Mouse (Mus musculus): ENCODE measurements at regions not wholly inside any gene's neighbourhood (a gene's known extent, or its start where the extent isn't known, plus 50 kb on each side); places are given as distances from the start of the nearest gene placed in this dataset.
"Not testable (repeated sequence)": the region's sequence is repeated elsewhere in the genome, so short reads cannot be mapped to it uniquely, and the experiment has no call there.

GRCm38 (mm10) chr16:15368383-15369163, 51.3 kb downstream of the Gm21897 start:
- H3K4me3 ChIP-seq (ENCODE audit: insufficient read depth, low read length): no peak overlapping the region
- H3K27ac ChIP-seq (ENCODE audit: insufficient read depth, low read length): no peak overlapping the region
- TF ChIP-seq POLR2A (IDR thresholded peaks at IDR 0.05; ENCODE audit: low read depth, low read length): no peak
- no peak for TF ChIP-seq CTCF (IDR thresholded peaks at IDR 0.05; ENCODE audit: borderline replicate concordance, insufficient read depth, low read length)
- no peaks in the 10 kb centered on the region for H3K4me1 ChIP-seq (ENCODE audit: control insufficient read depth, insufficient read depth, low read length)

GRCm38 (mm10) chr16:15372844-15373243, 55.6 kb downstream of the Gm21897 start:
- H3K27ac ChIP-seq (ENCODE audit: insufficient read depth, low read length): no peak overlapping the region
- no peaks in the 10 kb centered on the region for H3K4me1 ChIP-seq (ENCODE audit: control insufficient read depth, insufficient read depth, low read length)
- no peak overlapping the region for H3K4me3 ChIP-seq (ENCODE audit: insufficient read depth, low read length)
- TF ChIP-seq POLR2A (IDR thresholded peaks at IDR 0.05; ENCODE audit: low read depth, low read length) (no peak), CTCF (IDR thresholded peaks at IDR 0.05; ENCODE audit: borderline replicate concordance, insufficient read depth, low read length) (no peak)

DNA sequence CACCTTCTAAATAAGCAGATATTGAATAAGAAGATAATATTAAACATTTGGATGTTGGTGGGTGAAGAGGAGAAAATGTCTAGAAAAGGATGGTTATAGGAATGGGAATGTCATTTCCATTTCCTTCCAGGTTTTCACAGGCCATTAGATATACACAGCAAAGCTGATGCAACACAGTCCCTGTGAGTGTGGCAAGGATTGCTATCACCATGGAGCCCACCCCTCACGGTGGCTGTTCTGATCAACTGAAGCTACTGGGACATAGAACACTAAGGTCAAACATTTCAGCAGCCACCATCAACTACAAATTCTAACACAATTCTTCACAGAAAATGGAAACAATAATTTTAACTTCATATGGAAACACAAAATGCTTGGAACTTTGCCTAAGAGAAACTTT, 56.7 kb downstream of the Gm21897 start:
- TF ChIP-seq POLR2A (IDR thresholded peaks at IDR 0.05; ENCODE audit: low read depth, low read length): no peak
- TF ChIP-seq CTCF (IDR thresholded peaks at IDR 0.05; ENCODE audit: borderline replicate concordance, insufficient read depth, low read length): no peak
- H3K4me3 ChIP-seq (ENCODE audit: insufficient read depth, low read length): no peak overlapping the region
- no peaks in the 10 kb centered on the region for H3K4me1 ChIP-seq (ENCODE audit: control insufficient read depth, insufficient read depth, low read length)
- H3K27ac ChIP-seq (ENCODE audit: insufficient read depth, low read length): no peak overlapping the region

DNA sequence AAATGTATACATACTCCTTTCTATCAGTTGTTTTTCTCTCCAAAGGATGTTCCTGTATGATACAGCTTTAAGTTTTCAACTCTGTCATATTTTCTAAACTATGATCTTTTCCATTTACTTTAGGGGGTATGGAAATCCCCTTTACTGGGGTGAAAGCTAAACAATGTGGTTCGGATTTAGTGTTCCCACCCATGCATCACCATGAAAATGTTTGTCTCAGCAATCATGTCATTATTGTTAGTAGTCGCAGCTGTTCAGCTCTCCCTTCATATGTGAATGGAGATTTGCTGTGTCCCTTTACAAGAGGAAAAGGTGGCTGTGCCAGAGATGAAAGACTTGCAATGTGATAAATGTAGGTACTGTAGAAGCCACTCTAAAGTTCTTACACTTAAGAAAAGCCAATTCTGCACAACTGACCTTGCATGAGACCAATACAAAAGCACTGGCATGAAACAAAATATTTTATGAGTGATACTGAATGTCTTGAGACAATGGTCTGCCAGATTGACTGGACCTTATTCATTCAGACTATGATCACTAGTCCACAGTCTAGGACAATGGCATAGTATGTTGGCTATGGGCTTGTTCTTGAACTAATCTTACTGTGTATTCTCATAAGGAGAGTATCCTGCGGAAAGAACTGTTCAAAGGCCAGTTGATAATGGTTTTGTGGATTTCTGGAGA, 68.4 kb downstream of the Gm21897 start:
- peaks cover 4% of the 10 kb centered on the region; the same call in 1 of the 2 replicates for H3K4me1 ChIP-seq (ENCODE audit: control insufficient read depth, insufficient read depth, low read length)
- H3K4me3 ChIP-seq (ENCODE audit: insufficient read depth, low read length): no peak overlapping the region
- H3K27ac ChIP-seq (ENCODE audit: insufficient read depth, low read length): no peak overlapping the region
- TF ChIP-seq POLR2A (IDR thresholded peaks at IDR 0.05; ENCODE audit: low read depth, low read length) (no peak), CTCF (IDR thresholded peaks at IDR 0.05; ENCODE audit: borderline replicate concordance, insufficient read depth, low read length) (no peak)

GRCm38 (mm10) chr16:15386241-15386574, 69.0 kb downstream of the Gm21897 start:
- H3K4me3 ChIP-seq (ENCODE audit: insufficient read depth, low read length): no peak overlapping the region
- no peak for TF ChIP-seq CTCF (IDR thresholded peaks at IDR 0.05; ENCODE audit: borderline replicate concordance, insufficient read depth, low read length)
- H3K4me1 ChIP-seq (ENCODE audit: control insufficient read depth, insufficient read depth, low read length): peaks cover 4% of the 10 kb centered on the region; the same call in 1 of the 2 replicates
- H3K27ac ChIP-seq (ENCODE audit: insufficient read depth, low read length): no peak overlapping the region

DNA sequence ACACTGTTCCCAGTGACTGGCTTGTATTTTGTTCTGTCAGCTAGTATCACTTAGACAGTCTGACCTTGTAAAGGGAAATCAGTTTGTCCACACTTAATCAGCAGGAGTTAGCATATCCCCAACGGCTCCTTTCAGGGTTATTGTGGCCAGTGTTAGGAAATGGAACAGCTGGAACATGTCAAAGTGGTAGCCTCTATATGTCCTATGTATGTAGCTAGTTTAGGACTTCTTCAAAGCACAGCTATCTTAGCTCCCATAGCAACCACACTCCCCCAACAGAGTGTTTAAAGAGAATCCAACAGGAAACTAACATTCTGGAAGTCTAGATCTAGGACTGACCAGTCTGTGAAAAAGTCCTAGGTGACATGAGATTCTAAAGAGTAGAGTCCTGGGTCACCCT, 72.6 kb downstream of the Gm21897 start:
- H3K4me1 ChIP-seq (ENCODE audit: control insufficient read depth, insufficient read depth, low read length): peaks cover 4% of the 10 kb centered on the region; the same call in 1 of the 2 replicates
- TF ChIP-seq POLR2A (IDR thresholded peaks at IDR 0.05; ENCODE audit: low read depth, low read length): no peak
- TF ChIP-seq CTCF (IDR thresholded peaks at IDR 0.05; ENCODE audit: borderline replicate concordance, insufficient read depth, low read length): no peak
- H3K27ac ChIP-seq (ENCODE audit: insufficient read depth, low read length): no peak overlapping the region
- no peak overlapping the region for H3K4me3 ChIP-seq (ENCODE audit: insufficient read depth, low read length)

DNA sequence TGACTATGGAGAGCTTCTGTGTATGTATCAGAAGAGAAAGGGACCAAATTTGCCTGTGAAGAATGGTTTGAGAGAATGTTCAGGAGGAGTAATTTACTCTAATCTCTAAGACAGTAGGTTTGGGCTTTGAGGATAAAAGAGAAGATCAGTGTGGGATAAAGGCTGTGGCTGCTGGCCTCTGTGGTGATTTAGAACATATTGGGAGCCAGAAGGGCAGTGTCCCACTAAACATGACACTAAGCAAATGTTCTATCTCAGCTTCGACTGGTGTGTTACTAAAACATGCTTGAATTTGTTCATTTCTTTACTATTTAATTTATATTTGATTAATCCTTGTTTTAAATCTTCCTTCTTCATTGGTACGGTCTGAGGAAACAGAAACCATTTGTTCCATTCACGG, 113.1 kb downstream of the Gm21897 start:
- no peak overlapping the region for H3K27ac ChIP-seq (ENCODE audit: insufficient read depth, low read length)
- TF ChIP-seq POLR2A (IDR thresholded peaks at IDR 0.05; ENCODE audit: low read depth, low read length) (no peak), CTCF (IDR thresholded peaks at IDR 0.05; ENCODE audit: borderline replicate concordance, insufficient read depth, low read length) (no peak)
- no peak overlapping the region for H3K4me3 ChIP-seq (ENCODE audit: insufficient read depth, low read length)

DNA sequence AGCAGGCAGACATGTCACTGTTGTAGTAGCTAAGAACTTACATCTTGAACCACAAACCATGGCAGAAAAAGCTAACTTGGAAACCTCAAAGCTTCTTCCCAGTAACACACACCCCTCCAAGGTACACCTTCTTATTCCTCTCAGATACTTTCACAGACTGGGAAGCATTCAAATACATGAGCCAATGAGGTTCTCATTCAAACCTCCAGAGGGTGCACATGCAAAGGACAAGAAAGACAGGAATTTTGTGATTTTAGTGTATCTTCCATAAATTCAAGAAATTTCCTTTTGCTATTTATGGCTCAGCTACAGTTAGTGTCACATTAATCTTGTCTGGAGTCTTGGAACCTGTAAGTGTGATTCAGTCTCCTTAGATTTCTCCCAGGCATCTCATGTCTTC, 115.4 kb downstream of the Gm21897 start:
- Histone ChIP-seq H3K4me1 (ENCODE audit: control insufficient read depth, insufficient read depth, low read length) (no peaks in the 10 kb centered on the region), H3K27ac (ENCODE audit: insufficient read depth, low read length) (no peak overlapping the region), H3K4me3 (ENCODE audit: insufficient read depth, low read length) (no peak overlapping the region)
- no peak for TF ChIP-seq CTCF (IDR thresholded peaks at IDR 0.05; ENCODE audit: borderline replicate concordance, insufficient read depth, low read length)
- no peak for TF ChIP-seq POLR2A (IDR thresholded peaks at IDR 0.05; ENCODE audit: low read depth, low read length)

More for the DNA sequence above, 113.1 kb downstream of the Gm21897 start:
- H3K4me1 ChIP-seq (ENCODE audit: control insufficient read depth, insufficient read depth, low read length): no peaks in the 10 kb centered on the region

DNA sequence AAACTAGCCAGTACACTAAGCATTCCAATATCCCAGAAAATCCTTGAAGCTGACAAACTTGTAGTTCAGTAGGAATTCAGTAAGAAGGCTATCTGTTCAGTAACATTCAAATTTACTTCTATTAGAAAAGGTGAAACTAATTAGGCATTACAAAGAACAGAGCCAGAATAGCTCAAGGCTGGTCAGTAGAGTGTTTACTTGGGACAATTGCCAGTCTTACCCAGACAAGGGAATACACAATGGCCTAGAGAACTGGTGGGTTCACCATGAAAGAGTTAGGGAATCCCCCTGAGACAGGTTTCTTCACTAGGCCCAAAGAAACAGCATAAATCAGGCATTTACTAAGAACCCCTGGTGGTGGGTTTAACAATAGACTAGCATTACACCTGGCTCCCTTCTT, 145.6 kb downstream of the Gm21897 start:
- not testable (repeated sequence) for H3K4me1 ChIP-seq (ENCODE audit: control insufficient read depth, insufficient read depth, low read length); H3K4me3 ChIP-seq (ENCODE audit: insufficient read depth, low read length); H3K27ac ChIP-seq (ENCODE audit: insufficient read depth, low read length)

- Histone ChIP-seq H3K4me3 (ENCODE audit: insufficient read depth, low read length) (no peak overlapping the region), H3K4me1 (ENCODE audit: control insufficient read depth, insufficient read depth, low read length) (peaks cover 2% of the 10 kb centered on the region; the same call in 1 of the 2 replicates), H3K27ac (ENCODE audit: insufficient read depth, low read length) (no peak overlapping the region)
- TF ChIP-seq POLR2A (IDR thresholded peaks at IDR 0.05; ENCODE audit: low read depth, low read length): no peak
- no peak for TF ChIP-seq CTCF (IDR thresholded peaks at IDR 0.05; ENCODE audit: borderline replicate concordance, insufficient read depth, low read length)
Observed at GRCm38 (mm10) chr16:15473875-15474274, 156.6 kb downstream of the Gm21897 start.
